Mouse (Mus musculus) hindbrain, embryonic 13.5 days (tissue): ENCODE data around the gene Vmn2r91. TPM values are rescaled to one million over a fixed set of nuclear protein-coding genes. Genes with fewer than 3 reads are reported as not detected.
"Not testable (repeated sequence)": the region's sequence is repeated elsewhere in the genome, so short reads cannot be mapped to it uniquely, and the experiment has no call there.

Experiments used
- ATAC-seq: fragments of 200-750 bp; cut with Nextera tagmentation; 2 replicates; pipeline ENCODE4 v1.8.0; 2017; ENCODE audit warnings: moderate TSS enrichment; ENCODE audit not compliant: low FRiP score
- H3K27ac ChIP-seq: fragments of 300-500 bp; sonication (generic); 2 replicates; pipeline ENCODE4 v1.5.1; 2015; ENCODE audit warnings: inconsistent platforms, mild to moderate bottlenecking, moderate library complexity
- H3K27me3 ChIP-seq: fragments of 300-500 bp; sonication (generic); 2 replicates; pipeline ENCODE4 v1.6.1; 2015; ENCODE audit warnings: mild to moderate bottlenecking, inconsistent platforms
- H3K36me3 ChIP-seq: fragments of 300-500 bp; sonication (generic); 2 replicates; pipeline ENCODE4 v1.6.1; 2015; ENCODE audit warnings: mild to moderate bottlenecking, inconsistent platforms
- H3K4me1 ChIP-seq: fragments of 300-500 bp; sonication (generic); replicated peaks from 2 replicates; pipeline ENCODE4 v1.6.1; 2015; ENCODE audit warnings: inconsistent platforms
- H3K4me2 ChIP-seq: fragments of 300-500 bp; sonication (generic); 2 replicates; pipeline ENCODE4 v1.6.1; 2015; ENCODE audit warnings: inconsistent platforms, mild to moderate bottlenecking, moderate library complexity
- H3K4me3 ChIP-seq: fragments of 300-500 bp; sonication (generic); 2 replicates; pipeline ENCODE4 v1.5.1; 2015; ENCODE audit warnings: mild to moderate bottlenecking, inconsistent platforms
- H3K9ac ChIP-seq: fragments of 300-500 bp; sonication (generic); 2 replicates; pipeline ENCODE4 v1.6.1; 2015; ENCODE audit warnings: mild to moderate bottlenecking, inconsistent platforms
- H3K9me3 ChIP-seq: fragments of 300-500 bp; sonication (generic); 2 replicates; pipeline ENCODE4 v1.6.1; 2016; ENCODE audit warnings: inconsistent platforms
- WGBS: fragments of 180-500 bp; shearing (Covaris S2); methylation state at CpG from one replicate; pipeline ENCODE4 v1.1.7; 2015; 5-methylcytosine and 5-hydroxymethylcytosine counted together
- polyA plus RNA-seq: library from polyadenylated mRNA; unstranded; fragments of >200 nt; fragmentation: Nextera tagmentation; extraction: Ambion mirVana; gene quantifications from 2 replicates; pipeline ENCODE4 v1.2.1, GENCODE M21; 2015

The Vmn2r91 gene
- not detected in 2 replicates for polyA plus RNA-seq

GRCm38 (mm10) chr17:18084716-18085115, at the start of gene Vmn2r91:
Gene Vmn2r91, plus strand, starts transcription at chr17:18085016.
- H3K27me3 ChIP-seq, H3K4me1 ChIP-seq, H3K4me2 ChIP-seq, H3K4me3 ChIP-seq, H3K27ac ChIP-seq, H3K9me3 ChIP-seq, H3K36me3 ChIP-seq, ATAC-seq, H3K9ac ChIP-seq: not testable (repeated sequence)

GRCm38 (mm10) chr17:18049124-18049523, 35.7 kb upstream of the Vmn2r91 start, which contains the start of gene Vmn2r124:
Gene Vmn2r124, plus strand, starts transcription at chr17:18049424.
- WGBS, result 65% methylated on average over 2 of the region's 2 CpGs

GRCm38 (mm10) chr17:18095626-18096025, 10.8 kb downstream of the Vmn2r91 start:
- H3K9ac ChIP-seq, H3K4me2 ChIP-seq, ATAC-seq, H3K9me3 ChIP-seq, H3K36me3 ChIP-seq, H3K4me3 ChIP-seq, H3K4me1 ChIP-seq, H3K27me3 ChIP-seq, H3K27ac ChIP-seq: not testable (repeated sequence)
- 69% methylated on average over 1 of the region's 1 CpGs for WGBS

More at GRCm38 (mm10) chr17:18049124-18049523, 35.7 kb upstream of the Vmn2r91 start, which contains the start of gene Vmn2r124:
- no peak within 1 kb of the TSS for H3K4me2 ChIP-seq
- ATAC-seq, result no peak
- no peak within 1 kb of the TSS for H3K9ac ChIP-seq
- H3K36me3 ChIP-seq, result no peaks in the 10 kb centered on the region
- no peaks in the 10 kb centered on the region for H3K27me3 ChIP-seq
- no peak within 1 kb of the TSS for H3K27ac ChIP-seq
- no peaks in the 10 kb centered on the region for H3K4me1 ChIP-seq
- H3K9me3 ChIP-seq, result no peaks in the 10 kb centered on the region
- H3K4me3 ChIP-seq, result no peak within 1 kb of the TSS

- H3K9me3 ChIP-seq, H3K4me1 ChIP-seq, H3K9ac ChIP-seq, H3K4me3 ChIP-seq, H3K36me3 ChIP-seq, ATAC-seq, H3K27me3 ChIP-seq, H3K27ac ChIP-seq, H3K4me2 ChIP-seq: not testable (repeated sequence)
- 85% methylated on average over 3 of the region's 3 CpGs for WGBS
Observed at GRCm38 (mm10) chr17:18102265-18102664, 17.4 kb downstream of the Vmn2r91 start.

- not testable (repeated sequence) for H3K9me3 ChIP-seq, H3K4me2 ChIP-seq, H3K27me3 ChIP-seq, H3K4me3 ChIP-seq, ATAC-seq, H3K27ac ChIP-seq, H3K4me1 ChIP-seq, H3K9ac ChIP-seq, H3K36me3 ChIP-seq
- WGBS, result 80% methylated on average over 1 of the region's 1 CpGs
Observed at GRCm38 (mm10) chr17:18151587-18151986, 66.8 kb downstream of the Vmn2r91 start, which contains the start of gene Vmn2r92. Gene Vmn2r92, plus strand, starts transcription at chr17:18151887.

GRCm38 (mm10) chr17:18161194-18161593, 76.4 kb downstream of the Vmn2r91 start:
- not testable (repeated sequence) for H3K27me3 ChIP-seq, H3K4me1 ChIP-seq, H3K27ac ChIP-seq, H3K36me3 ChIP-seq, H3K9ac ChIP-seq, ATAC-seq, H3K4me3 ChIP-seq, H3K4me2 ChIP-seq, H3K9me3 ChIP-seq
- WGBS, result 73% methylated on average over 2 of the region's 2 CpGs

Other genes starting within 250 kb of the Vmn2r91 start
- gene Has1, start 229.8 kb upstream of the Vmn2r91 start, polyA plus RNA-seq, result 1.1 and 1.2 TPM in 2 replicates
- not detected in 2 replicates for gene Fpr1, start 201.1 kb upstream of the Vmn2r91 start, polyA plus RNA-seq
- gene Fpr2, start 197.2 kb upstream of the Vmn2r91 start, polyA plus RNA-seq, result not detected in 2 replicates
- not detected in 2 replicates for gene Fpr3, start 197.2 kb upstream of the Vmn2r91 start, polyA plus RNA-seq
- not detected in 2 replicates for gene Fpr-rs4, start 63.3 kb upstream of the Vmn2r91 start, polyA plus RNA-seq
- gene Vmn2r124, start 35.6 kb upstream of the Vmn2r91 start, polyA plus RNA-seq, result 0.03 TPM in 1 of 2 replicates, not detected in the other
- not detected in 2 replicates for gene Vmn2r92, start 66.9 kb downstream of the Vmn2r91 start, polyA plus RNA-seq
- not detected in 2 replicates for gene Vmn2r94, start 192.7 kb downstream of the Vmn2r91 start, polyA plus RNA-seq
- gene Vmn2r93, start 213.1 kb downstream of the Vmn2r91 start, polyA plus RNA-seq, result not detected in 2 replicates